Mouse (Mus musculus): ENCODE data around the gene Hif1an. TPM values are rescaled to one million over a fixed set of nuclear protein-coding genes. Genes with fewer than 3 reads are reported as not detected.

Hif1an gene
- total and polyA plus RNA-seq, 3 experiments, result 8.3 to 29.2 (median 12.9) TPM

- in situ Hi-C loops (cut with MboI; ENCODE audit: low pct_ligation_motif_present, low pct_unique_long_range_greater_than_20kb, low sequenced_read_pairs) (no loop called here), dilution Hi-C loops (cut with MboI; ENCODE audit: extremely low pct_ligation_motif_present, extremely low pct_unique_long_range_greater_than_20kb, low sequenced_read_pairs) (no loop called here)
- Histone ChIP-seq H3K4me1 (ENCODE audit: control insufficient read depth in 1 of 2, insufficient read depth in 2 of 2) (no peaks in the 10 kb centered on the region), H3K27me3 (replicated peaks) (no peaks in the 10 kb centered on the region), H3K36me3 (replicated peaks in 1 of 2; ENCODE audit: control insufficient read depth in 1 of 2, insufficient read depth in 1 of 2, low read length in 1 of 2) (peaks cover 0 to 11% of the 10 kb centered on the region in 2 experiments), H3K4me3 (replicated peaks in 1 of 3; ENCODE audit: low read depth in 2 of 3, low read length in 2 of 3, poor library complexity in 1 of 3) (no peak overlapping the region), H3K79me2 (replicated peaks; ENCODE audit: control insufficient read depth, extremely low read depth, insufficient read depth, poor library complexity, severe bottlenecking) (no peaks in the 10 kb centered on the region), H3K9me3 (replicated peaks; ENCODE audit: low read length) (peaks cover 3% of the 10 kb centered on the region), H3K4me2 (ENCODE audit: insufficient read depth, low read depth, poor library complexity, severe bottlenecking) (no peak overlapping the region), H3K27ac (ENCODE audit: insufficient read depth, low read depth) (no peak overlapping the region), H3K9ac (ENCODE audit: insufficient read depth, low read depth) (no peak overlapping the region)
- no peak for DNase-seq (ENCODE audit: extremely low read depth)
- no peak for TF ChIP-seq MAFK (IDR thresholded peaks at IDR 0.05; ENCODE audit: insufficient replicate concordance, low read length)
- TF ChIP-seq ZC3H11A (IDR thresholded peaks at IDR 0.05; ENCODE audit: low read depth, low read length), result peak; percentile 23; the same call in 1 of the 2 replicates
- TF ChIP-seq CTCF (conservative IDR thresholded peaks at IDR 0.05 in 1 of 2, IDR thresholded peaks at IDR 0.05 in 1 of 2; ENCODE audit: low read depth in 2 of 2, low read length in 2 of 2), result peak; percentile 9 to 74; a peak in 2 of 4 replicates
- TF ChIP-seq SIN3A (IDR thresholded peaks at IDR 0.05; ENCODE audit: low read length), result no peak
- no peak for TF ChIP-seq CHD2 (IDR thresholded peaks at IDR 0.05; ENCODE audit: low read length)
- peak; percentile 63 for TF ChIP-seq SMC3 (IDR thresholded peaks at IDR 0.05; ENCODE audit: low read depth, low read length)
- TF ChIP-seq RAD21 (IDR thresholded peaks at IDR 0.05; ENCODE audit: low read depth, low read length), result peak; percentile 73
Observed at GRCm38 (mm10) chr19:44535376-44535775, 27.3 kb upstream of the Hif1an start.

GRCm38 (mm10) chr19:44537416-44537815 is 25.2 kb upstream of the Hif1an start:
- Histone ChIP-seq H3K27me3 (replicated peaks) (no peaks in the 10 kb centered on the region), H3K9me3 (replicated peaks; ENCODE audit: low read length) (peaks cover 7% of the 10 kb centered on the region), H3K79me2 (replicated peaks; ENCODE audit: control insufficient read depth, extremely low read depth, insufficient read depth, poor library complexity, severe bottlenecking) (no peaks in the 10 kb centered on the region), H3K27ac (ENCODE audit: insufficient read depth, low read depth) (no peak overlapping the region), H3K36me3 (replicated peaks in 1 of 2; ENCODE audit: control insufficient read depth in 1 of 2, insufficient read depth in 1 of 2, low read length in 1 of 2) (peaks cover 0 to 5% of the 10 kb centered on the region in 2 experiments), H3K4me1 (ENCODE audit: control insufficient read depth in 1 of 2, insufficient read depth in 2 of 2) (no peaks in the 10 kb centered on the region), H3K4me3 (replicated peaks in 1 of 3; ENCODE audit: low read depth in 2 of 3, low read length in 2 of 3, poor library complexity in 1 of 3) (no peak overlapping the region), H3K4me2 (ENCODE audit: insufficient read depth, low read depth, poor library complexity, severe bottlenecking) (no peak overlapping the region), H3K9ac (ENCODE audit: insufficient read depth, low read depth) (no peak overlapping the region)
- in situ Hi-C loops (cut with MboI; ENCODE audit: low pct_ligation_motif_present, low pct_unique_long_range_greater_than_20kb, low sequenced_read_pairs) (no loop called here), dilution Hi-C loops (cut with MboI; ENCODE audit: extremely low pct_ligation_motif_present, extremely low pct_unique_long_range_greater_than_20kb, low sequenced_read_pairs) (no loop called here)
- no peak for DNase-seq (ENCODE audit: extremely low read depth)
- no peak for TF ChIP-seq TBP (conservative IDR thresholded peaks at IDR 0.05; ENCODE audit: low read depth, low read length)

DNA sequence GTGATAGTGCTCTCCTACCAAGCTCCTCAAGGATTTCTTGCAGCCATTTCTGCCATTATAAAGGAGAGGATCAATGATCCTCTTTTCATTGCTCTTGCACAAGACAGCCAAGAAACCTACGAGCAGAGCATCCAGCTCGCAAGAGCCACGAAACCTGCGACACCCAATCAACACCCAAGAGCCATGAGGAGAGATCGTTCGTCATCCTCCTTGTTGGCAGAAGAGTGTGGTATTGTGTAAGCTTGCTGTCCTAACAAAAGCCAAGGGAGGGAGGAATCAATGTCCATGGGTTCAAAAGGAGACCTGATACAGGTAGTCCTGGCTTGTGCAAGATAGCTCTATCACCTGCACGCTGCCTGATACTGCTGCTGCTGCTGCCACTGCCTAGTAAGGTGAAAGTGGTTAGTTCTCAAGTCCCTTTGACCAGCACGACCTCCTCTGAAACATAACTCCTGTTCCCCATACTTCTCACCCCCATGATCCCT is 19.9 kb upstream of the Hif1an start:
- Histone ChIP-seq H3K4me1 (ENCODE audit: control insufficient read depth in 1 of 2, insufficient read depth in 2 of 2) (no peaks in the 10 kb centered on the region), H3K27me3 (replicated peaks) (no peaks in the 10 kb centered on the region), H3K4me2 (ENCODE audit: insufficient read depth, low read depth, poor library complexity, severe bottlenecking) (no peak overlapping the region), H3K9me3 (replicated peaks; ENCODE audit: low read length) (peaks cover 7% of the 10 kb centered on the region), H3K27ac (ENCODE audit: insufficient read depth, low read depth) (no peak overlapping the region), H3K9ac (ENCODE audit: insufficient read depth, low read depth) (no peak overlapping the region), H3K36me3 (replicated peaks in 1 of 2; ENCODE audit: control insufficient read depth in 1 of 2, insufficient read depth in 1 of 2, low read length in 1 of 2) (peaks cover 0 to 10% of the 10 kb centered on the region in 2 experiments), H3K4me3 (replicated peaks in 1 of 3; ENCODE audit: low read depth in 2 of 3, low read length in 2 of 3, poor library complexity in 1 of 3) (no peak overlapping the region), H3K79me2 (replicated peaks; ENCODE audit: control insufficient read depth, extremely low read depth, insufficient read depth, poor library complexity, severe bottlenecking) (no peaks in the 10 kb centered on the region)
- in situ Hi-C loops (cut with MboI; ENCODE audit: low pct_ligation_motif_present, low pct_unique_long_range_greater_than_20kb, low sequenced_read_pairs), result no loop called here
- no peak for DNase-seq (ENCODE audit: extremely low read depth)
- TF ChIP-seq JUND (conservative IDR thresholded peaks at IDR 0.05; ENCODE audit: low read depth, low read length), result no peak
- no peak for TF ChIP-seq PAX5 (IDR thresholded peaks at IDR 0.05; ENCODE audit: low read length)
- no peak for TF ChIP-seq KAT2A (IDR thresholded peaks at IDR 0.05; ENCODE audit: insufficient replicate concordance, low read length)
- TF ChIP-seq RAD21 (IDR thresholded peaks at IDR 0.05; ENCODE audit: low read depth, low read length), result no peak
- no peak for TF ChIP-seq ZNF384 (IDR thresholded peaks at IDR 0.05; ENCODE audit: low read depth, low read length)
- no peak for TF ChIP-seq MAFK (IDR thresholded peaks at IDR 0.05; ENCODE audit: insufficient replicate concordance, low read length)
- TF ChIP-seq POLR2AphosphoS2 (IDR thresholded peaks at IDR 0.05; ENCODE audit: low read depth, low read length), result no peak
- no peak for TF ChIP-seq ZKSCAN1 (IDR thresholded peaks at IDR 0.05; ENCODE audit: borderline replicate concordance, low read depth, low read length)
- no peak for TF ChIP-seq MYC (IDR thresholded peaks at IDR 0.05; ENCODE audit: low read depth, low read length)
- no peak for TF ChIP-seq MEF2A (IDR thresholded peaks at IDR 0.05; ENCODE audit: borderline replicate concordance, low read depth, low read length)
- TF ChIP-seq RCOR1 (conservative IDR thresholded peaks at IDR 0.05; ENCODE audit: low read depth, low read length), result no peak
- no peak for TF ChIP-seq SIN3A (IDR thresholded peaks at IDR 0.05; ENCODE audit: low read length)
- TF ChIP-seq JUN (IDR thresholded peaks at IDR 0.05; ENCODE audit: insufficient read depth, low read depth, low read length), result no peak
- no peak for TF ChIP-seq POLR2A (IDR thresholded peaks at IDR 0.05; ENCODE audit: low read depth, low read length)
- TF ChIP-seq GABPA (IDR thresholded peaks at IDR 0.05; ENCODE audit: insufficient replicate concordance, low read depth, low read length), result no peak
- TF ChIP-seq TCF12 (IDR thresholded peaks at IDR 0.05; ENCODE audit: low read depth, low read length), result no peak
- TF ChIP-seq BHLHE40 (IDR thresholded peaks at IDR 0.05; ENCODE audit: low read depth, low read length), result no peak
- no peak for TF ChIP-seq USF2 (conservative IDR thresholded peaks at IDR 0.05; ENCODE audit: low read depth, low read length)
- dilution Hi-C loops (cut with MboI; ENCODE audit: extremely low pct_ligation_motif_present, extremely low pct_unique_long_range_greater_than_20kb, low sequenced_read_pairs), result no loop called here

All from CH12.LX (cell line).